Mouse (Mus musculus) cerebellum, adult (tissue): ENCODE results near the gene Tiam2.

ENCODE experiments used
- ATAC-seq: cut with Nextera tagmentation; 2 replicates; pipeline ENCODE4 v1.9.2; 2017; ENCODE audit warnings: mild to moderate bottlenecking, moderate library complexity, mixed read lengths; ENCODE audit not compliant: insufficient number of reproducible peaks, low FRiP score, low TSS enrichment

Tiam2 gene

DNA sequence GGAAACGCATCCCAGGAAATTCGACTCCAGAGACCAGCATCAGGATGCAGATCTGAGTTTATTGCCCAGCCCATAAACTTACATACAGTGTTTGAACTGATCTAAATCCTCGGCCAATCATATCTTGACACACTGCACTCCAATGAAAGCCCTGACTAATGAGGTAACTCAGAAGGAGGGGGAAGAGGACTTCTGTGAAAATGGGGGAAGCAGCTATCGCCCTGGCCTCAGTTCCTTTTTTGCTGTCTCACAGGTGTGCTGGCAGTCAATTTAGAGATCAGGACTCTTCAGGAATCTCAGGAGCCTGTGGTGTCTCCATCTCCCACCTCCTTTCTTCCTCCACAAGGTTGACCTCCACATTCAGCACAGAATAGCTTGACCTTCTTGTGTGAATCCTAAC lies 61.4 kb downstream of the Tiam2 start:
- ATAC-seq = no peak

DNA sequence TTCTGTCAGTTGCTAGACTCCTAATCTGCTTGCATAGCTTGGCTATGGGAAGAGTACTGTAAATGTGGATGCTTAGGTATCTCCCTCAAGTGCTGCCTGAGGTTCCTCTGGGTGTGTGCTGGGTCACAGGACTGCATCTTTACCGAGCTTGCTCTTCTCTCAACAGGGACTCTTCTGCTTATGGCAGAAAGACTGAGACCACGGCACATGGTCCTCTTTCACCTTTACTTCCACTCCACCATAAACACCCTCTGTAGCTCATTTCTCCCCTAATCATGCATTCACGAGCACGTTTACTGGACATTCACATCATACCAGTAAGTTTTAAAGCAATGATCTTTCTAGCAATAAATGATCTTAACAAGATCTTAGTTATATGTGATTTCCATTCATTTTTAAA lies 63.4 kb downstream of the Tiam2 start:
- no peak for ATAC-seq

DNA sequence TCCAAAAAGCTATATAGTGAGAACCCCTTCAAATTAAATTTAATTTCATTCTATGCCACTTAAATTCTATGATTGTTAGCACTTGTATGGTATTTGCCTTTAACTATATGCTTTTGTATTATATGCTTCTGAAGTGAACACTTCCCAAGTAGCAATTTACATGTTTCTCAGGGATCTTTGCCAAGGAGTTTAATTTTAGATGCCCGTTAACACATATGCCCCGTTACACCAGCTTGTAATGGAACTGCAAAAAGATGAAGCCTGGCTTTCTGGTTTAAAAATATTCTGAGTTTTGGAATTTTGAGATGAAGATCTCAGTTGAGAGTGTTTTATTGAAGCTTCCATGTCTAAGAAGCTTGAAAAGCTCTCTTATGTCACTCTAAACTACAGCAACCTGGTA lies 67.6 kb downstream of the Tiam2 start:
- no peak for ATAC-seq

DNA sequence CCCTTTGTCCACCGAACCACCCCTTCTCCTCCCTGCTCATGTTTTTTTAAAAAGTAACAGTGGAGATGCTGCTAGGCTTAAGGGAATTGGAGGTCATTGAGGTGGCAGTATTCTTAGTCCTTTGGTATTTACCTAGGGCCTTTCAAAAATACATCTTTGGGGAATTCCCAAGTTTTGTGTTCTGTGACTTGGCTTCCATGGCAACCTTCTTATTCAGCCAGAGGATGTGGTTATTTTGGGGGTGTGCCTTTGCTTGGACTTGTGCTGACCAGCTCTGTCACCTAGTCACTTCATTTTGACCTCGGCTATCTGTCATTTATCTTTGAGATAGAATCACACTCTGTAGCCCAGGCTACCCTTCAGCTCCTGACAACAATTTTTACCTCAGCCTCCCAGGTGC lies 68.6 kb downstream of the Tiam2 start:
- no peak for ATAC-seq

DNA sequence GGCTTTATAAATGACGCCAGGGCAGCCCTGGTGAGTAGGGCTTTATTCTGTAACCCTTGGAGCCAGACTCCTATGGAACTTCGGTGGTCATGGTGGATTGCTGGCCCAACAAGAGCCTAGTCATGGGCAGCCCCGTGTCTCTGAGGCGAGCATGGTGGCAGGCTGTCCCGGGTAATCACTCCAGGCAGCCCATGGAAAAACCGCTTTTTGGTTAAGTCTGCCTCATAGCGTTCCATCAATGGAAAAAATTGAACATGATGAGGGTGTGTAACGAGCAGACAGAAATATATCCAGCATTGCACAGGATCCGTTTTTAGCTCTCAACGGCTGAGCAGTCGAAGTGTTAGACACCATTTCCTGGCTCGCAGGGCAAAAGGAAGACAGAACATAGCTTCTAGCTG lies 70.5 kb downstream of the Tiam2 start:
- ATAC-seq = no peak

DNA sequence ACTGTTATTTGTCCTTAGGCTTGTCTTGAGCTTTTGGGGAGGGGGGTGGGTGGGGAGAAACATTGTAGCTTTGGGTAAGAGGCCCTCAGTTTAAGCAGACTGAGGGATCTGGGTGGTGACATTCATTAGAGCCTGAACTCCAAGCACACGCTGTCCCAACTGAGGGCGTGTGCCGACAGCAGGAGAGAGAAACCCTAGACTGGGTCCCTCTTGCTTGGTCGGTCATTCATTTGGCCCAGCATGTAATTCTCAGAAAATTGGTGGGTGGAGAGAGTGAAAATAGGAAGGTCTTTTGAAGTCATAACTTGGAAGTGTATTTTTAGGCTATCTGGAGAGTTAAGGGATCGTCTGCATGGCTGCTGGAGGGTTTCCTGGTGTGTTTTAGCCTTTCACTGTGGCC lies 71.5 kb downstream of the Tiam2 start:
- ATAC-seq = no peak

DNA sequence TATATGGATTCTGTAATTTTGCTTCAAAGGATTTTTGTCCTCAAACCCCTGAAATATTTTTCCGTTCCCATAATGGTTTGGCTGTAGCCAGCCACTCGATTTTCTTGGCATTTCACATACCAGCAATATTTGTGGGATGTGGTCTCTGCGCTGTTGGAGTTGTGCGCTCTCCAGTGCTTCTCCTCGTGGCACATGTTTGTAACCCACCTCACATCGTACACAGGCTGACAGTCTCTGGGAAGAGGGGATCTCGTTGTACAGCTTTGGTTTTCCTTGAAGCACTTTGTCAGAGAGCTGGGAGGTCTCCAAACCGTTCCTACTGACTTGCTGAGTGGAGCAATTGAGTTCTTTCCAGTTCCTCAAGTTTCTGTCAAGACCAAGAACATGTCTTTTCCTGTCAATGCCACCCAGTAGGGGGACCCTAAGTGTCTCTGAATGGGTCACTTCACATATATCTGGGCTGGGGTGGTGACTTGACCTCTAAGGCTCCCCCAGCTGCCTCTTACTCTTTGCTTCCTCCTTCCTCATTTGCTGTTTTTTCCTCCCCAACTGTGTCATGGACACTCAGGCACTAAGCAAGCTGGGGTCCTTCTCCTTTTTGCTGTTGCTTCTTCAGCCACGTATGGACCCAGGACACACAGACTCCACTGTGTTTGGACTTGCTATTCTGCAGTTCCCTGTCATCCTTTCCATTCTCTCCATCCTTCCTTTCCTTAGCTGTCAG lies 79.1 kb downstream of the Tiam2 start:
- ATAC-seq = no peak

DNA sequence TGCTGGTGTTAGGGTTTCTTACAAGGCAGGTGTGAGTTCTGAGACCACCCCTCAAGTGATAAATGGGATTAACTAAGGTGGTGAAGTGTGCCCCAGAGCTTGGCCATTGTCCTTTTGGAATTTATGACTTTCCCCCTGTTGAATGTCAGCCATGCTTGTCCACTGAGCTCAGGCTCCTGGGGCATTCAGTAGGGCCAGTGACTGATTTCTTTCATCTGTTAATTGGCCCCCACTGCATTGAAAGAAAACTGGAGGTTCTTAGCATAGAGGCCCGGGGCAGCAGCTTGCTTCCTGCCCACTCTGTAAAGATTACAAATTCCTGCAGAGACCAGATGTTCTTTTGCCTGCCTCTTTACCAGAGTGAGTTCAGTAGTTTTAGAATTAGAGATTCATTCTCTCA lies 80.7 kb downstream of the Tiam2 start:
- no peak for ATAC-seq

DNA sequence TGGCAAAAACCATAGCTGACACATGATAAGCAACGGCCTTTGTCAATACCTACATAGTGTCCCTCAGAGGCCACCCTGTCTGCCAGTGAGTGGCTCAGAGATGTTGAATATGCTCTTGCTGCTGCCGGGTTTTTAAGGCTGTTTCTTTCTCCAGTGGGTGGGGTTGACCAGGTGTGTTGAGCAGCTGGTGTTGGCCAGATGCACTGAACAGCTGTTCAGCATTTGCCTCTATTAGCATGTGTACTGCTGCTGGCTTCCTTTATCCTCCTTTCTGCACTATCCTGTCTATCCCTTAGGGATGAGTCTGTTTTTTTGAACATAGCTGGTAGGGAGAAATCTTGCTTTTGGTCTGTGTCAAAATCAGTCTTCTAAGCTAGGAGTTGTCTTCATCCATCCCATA lies 83.9 kb downstream of the Tiam2 start:
- no peak for ATAC-seq

DNA sequence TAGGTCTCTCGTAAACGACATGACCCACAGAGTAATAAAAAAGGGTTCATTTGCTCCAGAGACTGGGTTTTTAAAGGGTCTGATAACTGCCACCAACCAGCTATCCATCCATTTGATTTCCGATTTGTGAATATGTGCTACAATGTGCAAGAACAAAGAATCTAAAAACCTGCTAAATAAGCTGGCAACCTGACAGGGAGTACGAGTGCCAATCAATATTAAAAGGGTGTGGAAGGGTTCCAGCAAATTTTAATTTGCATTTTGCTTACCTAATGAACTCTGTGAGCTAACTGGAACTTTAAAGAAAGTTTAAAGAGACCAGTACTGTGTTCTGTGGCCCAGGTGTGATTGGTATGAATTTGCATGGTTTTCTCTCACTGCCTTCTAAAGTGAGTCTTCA lies 86.4 kb downstream of the Tiam2 start:
- no peak for ATAC-seq

DNA sequence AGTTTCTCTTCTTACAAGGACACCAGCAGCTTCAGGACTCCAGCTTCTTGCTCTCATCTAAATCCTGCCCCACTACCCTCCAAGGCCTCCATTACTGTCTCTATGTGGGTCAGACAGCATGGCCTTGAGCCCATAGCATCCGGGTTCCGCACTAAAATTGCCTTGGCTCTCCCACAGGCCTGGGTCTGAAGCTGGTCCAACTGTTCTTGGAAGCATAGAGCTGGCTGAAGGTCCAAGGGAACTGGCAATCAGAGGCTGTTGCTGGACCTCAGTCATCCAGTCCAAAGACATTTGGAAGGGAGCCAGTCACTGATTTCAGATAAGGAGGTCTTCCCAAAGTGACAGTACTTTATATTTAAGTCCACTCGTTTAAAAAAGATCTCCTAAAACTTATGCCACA lies 89.2 kb downstream of the Tiam2 start:
- ATAC-seq = peak; percentile 84

DNA sequence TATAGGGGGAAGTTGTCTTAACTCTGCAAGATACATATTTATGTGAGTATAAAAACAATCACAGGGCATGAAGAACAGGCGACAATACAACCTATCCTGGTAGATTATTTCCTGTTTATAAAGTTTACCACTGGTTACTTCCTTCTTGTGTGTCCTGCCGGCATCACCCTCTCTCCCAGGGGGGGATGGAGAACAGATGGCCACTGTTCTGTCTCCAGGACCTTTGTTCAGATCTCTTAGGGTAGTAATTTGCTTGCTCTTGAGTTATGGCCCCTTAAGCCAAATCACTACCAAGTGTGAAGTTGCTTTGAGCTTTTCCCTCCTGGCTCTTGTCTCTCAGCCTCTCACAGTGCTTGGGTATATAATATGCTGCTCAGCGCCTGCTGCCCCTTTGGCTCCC lies 90.0 kb downstream of the Tiam2 start:
- ATAC-seq = no peak

DNA sequence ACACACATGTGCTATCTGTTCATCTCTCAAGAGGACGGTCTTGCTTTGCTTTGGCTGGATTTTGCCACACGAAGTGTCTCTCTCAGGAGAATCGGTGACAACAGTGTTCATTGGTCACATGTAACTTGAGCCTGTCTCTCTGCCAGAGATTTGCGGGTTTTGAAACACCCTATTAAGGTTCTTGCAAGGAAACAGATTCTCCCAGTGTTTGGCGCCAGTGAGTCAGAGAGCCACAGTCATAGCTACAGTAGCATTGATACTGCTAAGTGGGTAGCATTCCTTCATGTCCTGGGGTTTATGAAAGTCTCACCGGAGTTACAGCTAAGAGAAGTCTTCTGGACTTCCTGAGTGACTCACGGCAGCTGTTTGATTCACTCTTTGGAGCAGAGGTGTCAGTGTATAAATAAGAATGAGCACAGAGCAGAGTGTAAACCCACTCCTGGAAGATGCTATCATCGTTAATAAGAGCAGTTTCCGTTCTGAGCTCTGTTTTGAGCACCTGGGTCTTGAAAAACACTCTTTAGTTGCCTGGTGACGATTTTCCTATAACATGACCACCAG lies 93.1 kb downstream of the Tiam2 start:
- no peak for ATAC-seq

DNA sequence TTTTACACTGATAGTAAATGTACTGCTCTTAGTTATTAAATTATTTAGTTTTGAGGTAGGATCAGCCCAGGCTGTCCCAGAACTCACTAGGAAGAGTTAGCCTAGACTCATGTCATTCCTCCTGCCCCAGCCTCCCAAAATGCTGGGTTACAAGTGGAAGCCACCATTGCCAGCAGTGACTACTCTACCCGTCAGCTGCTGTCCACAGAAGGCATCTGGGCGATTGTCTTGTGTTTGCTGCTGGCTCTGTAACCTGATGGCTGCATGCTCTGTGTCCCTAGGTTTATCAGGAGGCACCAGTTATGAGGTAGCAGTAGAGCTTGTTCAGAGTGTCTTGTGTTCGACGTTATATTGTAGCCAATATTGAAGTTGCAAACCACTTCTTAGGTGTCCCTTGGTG lies 93.8 kb downstream of the Tiam2 start:
- ATAC-seq = no peak

DNA sequence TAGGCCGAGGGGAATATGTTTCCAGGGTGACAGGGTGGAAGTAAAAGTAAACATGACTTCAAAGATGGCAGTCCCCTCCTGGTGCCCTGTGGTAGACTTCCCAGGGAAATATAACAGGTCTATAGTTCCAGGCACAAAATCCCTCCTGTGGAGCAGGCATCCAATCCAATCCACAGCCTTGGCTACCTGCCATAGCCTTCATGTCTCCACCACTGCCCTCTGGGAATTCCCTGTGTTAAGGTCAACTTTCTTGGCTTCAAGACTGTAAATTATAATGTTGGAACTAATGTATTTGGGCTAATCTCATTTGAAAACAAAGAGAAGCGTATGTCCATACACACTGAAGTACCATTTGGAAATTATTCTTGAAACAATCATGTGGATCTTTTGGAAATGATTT lies 97.0 kb downstream of the Tiam2 start:
- no peak for ATAC-seq

DNA sequence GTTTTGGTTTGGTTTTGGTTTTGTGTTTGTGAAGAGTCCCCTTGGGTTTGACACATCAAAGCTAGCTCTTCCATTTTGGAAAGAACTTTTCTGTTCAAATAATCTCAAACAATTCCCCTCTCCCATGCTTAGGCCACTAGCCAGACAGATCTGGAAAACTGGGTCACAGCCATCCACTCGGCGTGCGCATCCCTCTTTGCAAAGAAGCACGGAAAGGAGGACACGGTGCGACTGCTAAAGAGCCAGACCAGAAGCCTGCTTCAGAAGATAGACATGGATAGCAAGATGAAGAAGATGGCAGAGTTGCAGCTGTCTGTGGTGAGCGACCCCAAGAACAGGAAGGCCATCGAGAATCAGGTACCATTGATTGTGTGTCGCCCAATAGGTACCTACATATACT lies 102.3 kb downstream of the Tiam2 start:
- ATAC-seq = no peak

DNA sequence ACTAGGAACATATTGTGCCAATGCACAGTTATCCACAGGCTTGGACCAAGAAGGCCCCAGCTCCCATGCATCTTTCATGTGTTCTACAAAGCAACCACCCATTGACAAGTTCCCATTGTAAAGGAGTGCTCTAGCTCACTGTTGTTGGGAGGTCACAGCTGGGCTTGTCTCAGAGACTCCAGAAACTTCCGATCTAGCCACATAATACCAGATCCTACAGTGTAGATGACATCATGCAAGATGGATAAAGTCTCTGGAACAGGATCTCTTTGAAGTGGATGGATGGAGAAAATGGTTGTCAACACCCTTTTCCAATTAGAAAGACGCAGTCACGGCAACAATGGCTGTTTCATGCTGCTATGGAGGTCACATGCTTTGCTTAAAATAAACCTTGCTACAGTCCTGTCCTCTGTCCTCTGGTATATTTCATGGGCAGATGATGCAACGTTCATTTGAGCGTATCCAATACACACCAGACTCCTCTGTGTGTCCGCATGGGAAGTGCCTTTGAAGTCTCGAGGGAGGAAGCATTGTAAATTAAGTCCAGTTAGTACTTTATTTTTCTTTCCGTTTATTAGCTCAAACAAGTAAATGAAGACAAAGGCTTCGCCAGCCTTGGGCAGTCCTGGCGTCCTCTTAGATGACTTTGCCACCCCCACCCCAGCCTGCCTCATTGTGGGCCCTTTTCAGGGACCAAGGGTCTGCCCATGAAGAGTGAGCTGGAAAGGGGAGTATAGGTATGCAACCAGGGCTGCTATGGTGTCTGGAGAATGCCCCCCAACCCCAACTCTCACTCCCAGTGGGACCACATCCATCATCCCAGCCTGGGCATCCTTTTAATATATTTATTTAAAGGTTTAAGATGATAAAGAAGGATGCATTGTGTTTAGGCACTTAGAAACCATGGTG lies 106.5 kb downstream of the Tiam2 start:
- ATAC-seq = no peak

DNA sequence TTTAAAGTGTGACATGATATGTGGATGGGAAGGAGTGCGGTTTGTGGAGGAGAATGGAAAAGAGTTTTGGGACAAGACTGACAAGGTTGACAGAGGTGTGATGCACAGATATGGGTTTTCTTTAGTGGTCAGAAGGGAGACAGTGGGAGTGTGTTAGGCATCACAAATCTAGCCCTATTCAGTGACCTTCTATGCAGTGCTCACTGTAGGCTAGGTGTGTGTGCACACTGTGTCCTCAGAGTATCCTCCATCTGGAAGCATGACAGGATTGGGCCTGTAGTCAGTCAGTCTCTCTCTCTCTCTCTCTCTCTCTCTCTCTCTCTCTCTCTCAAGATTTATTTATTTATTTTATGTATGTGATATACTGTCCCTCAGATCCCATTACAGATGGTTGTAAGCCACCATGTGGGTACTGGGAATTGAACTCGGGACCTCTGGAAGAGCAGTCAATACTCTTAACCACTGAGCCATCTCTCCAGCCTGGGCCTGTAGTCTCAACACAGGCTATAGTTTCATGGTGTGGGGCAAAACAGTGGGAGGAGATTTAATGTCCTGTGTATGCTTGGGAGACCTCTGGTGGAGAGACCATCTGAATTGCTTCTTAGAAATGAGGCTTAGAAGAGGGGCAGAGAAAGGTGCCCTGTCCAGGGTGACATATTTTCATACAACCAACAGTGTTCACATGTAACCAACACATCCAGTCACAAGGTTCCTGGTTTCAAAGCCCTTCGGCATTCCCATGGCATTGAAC lies 107.3 kb downstream of the Tiam2 start:
- ATAC-seq = no peak

DNA sequence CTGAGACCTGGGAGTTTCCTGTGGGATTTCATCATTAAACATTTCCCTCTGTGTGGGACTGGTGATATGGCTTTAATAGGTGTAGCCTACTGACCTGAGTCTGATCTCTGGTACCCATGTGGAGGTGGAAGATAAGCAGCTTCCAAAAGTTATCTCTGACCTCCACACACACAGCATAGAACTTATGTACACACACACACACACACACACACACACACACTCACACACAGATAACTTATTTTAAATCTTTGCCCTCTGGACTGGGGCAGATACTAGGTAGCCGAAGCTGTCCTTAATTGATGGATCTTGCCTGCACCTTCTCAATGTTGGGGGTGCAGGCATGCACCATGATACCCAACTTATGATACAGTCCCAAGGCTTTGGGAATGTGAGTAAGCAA lies 108.9 kb downstream of the Tiam2 start:
- ATAC-seq = no peak

DNA sequence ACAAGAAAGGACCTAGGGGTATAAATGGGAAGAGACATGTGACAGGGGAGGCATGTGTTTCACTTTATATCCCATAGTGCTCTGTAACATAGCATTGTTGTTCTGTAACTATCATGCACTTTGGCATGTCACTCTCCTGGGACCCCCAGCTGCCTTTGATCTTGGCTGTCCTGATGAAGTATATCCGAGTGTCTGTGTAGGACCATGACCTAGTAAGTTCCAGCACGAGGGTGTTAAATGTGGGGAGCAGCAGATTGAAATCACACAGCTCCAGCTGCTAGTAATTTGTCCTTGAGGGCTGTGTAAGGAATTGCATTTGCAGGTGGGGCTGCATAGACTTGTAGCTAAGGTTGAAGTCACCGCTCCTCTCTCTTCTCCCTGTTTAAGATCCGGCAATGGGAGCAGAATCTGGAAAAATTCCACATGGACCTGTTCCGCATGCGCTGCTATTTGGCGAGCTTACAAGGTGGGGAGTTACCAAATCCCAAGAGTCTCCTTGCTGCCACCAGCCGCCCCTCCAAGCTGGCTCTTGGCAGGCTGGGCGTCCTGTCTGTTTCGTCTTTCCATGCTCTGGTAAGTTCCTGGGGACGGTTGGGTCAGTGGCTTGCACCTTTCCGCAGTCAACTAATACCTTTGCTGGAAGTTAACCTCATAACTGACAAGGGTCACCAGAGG lies 110.6 kb downstream of the Tiam2 start:
- ATAC-seq = no peak
